8 mouse cellular contexts compared by ENCODE assay signal in the genomic region with DNA sequence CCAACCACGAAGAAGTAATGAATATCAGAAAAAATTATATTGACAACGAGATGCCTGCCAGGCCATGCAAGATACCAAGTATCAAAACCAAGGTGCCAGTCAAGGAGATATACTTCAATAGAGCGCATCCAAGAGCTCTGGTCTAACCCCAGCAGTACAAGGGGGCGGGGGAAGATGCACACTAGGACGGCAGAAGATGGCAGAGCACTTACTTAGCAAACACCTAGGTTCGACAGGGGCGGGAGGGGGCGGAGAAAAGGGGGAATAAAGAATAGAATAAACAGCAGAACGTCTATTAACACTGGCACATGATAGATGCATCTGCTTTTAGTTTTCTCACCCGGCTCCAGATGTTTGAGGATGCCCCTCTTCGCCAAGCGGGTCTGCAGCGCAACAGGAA. TPM values are rescaled to one million over a fixed set of nuclear protein-coding genes. Genes with fewer than 3 reads are reported as not detected.
DNase-seq lines count a peak whose midpoint lies in the region; ATAC-seq and TF ChIP-seq lines count a peak whose summit lies in the region.

No protein-coding gene starts in this region.

- H3K36me3 ChIP-seq in lung, embryonic 14.5 days (ENCODE audit: insufficient read depth), result peaks cover 16% of the 10 kb centered on the region
- H3K36me3 ChIP-seq in embryonic facial prominence, embryonic 10.5 days (replicated peaks), result peaks cover 32% of the 10 kb centered on the region
- H3K36me3 ChIP-seq in intestine, postnatal 0 days (ENCODE audit: control insufficient read depth, insufficient read depth), result peaks cover 8% of the 10 kb centered on the region

- 23% methylated on average over 13 of the region's 13 CpGs for WGBS in lung, embryonic 14.5 days
- 36% methylated on average over 13 of the region's 13 CpGs for WGBS in embryonic facial prominence, embryonic 10.5 days
- 24% methylated on average over 13 of the region's 13 CpGs for WGBS in intestine, postnatal 0 days
- WGBS in olfactory bulb, adult 2 months, result 26% methylated on average over 13 of the region's 13 CpGs

- no peaks in the 10 kb centered on the region for H3K4me1 ChIP-seq in lung, embryonic 14.5 days (ENCODE audit: insufficient read depth)
- H3K4me1 ChIP-seq in embryonic facial prominence, embryonic 10.5 days, result 0 out of 2 replicates have a peak, but pooled peaks cover 6% of the 10 kb centered on the region
- H3K4me1 ChIP-seq in intestine, postnatal 0 days (replicated peaks; ENCODE audit: control insufficient read depth, insufficient read depth, low read length), result no peaks in the 10 kb centered on the region
- H3K4me1 ChIP-seq in olfactory bulb, adult 2 months (ENCODE audit: control insufficient read depth, insufficient read depth, low read length), result no peaks in the 10 kb centered on the region; the same call in 1 of the 2 replicates

- H3K27me3 ChIP-seq in lung, embryonic 14.5 days (ENCODE audit: insufficient read depth, low read length), result no peaks in the 10 kb centered on the region
- H3K27me3 ChIP-seq in embryonic facial prominence, embryonic 10.5 days (replicated peaks; ENCODE audit: low read depth, poor library complexity, severe bottlenecking), result no peaks in the 10 kb centered on the region
- no peaks in the 10 kb centered on the region for H3K27me3 ChIP-seq in intestine, postnatal 0 days (replicated peaks; ENCODE audit: control insufficient read depth, insufficient read depth, low read length)

- TF ChIP-seq CTCF in lung, embryonic 14.5 days (IDR thresholded peaks at IDR 0.05; ENCODE audit: low read depth), result no peak
- no peak for TF ChIP-seq CTCF in intestine, postnatal 0 days (IDR thresholded peaks at IDR 0.05; ENCODE audit: low read depth)
- TF ChIP-seq CTCF in olfactory bulb, adult 2 months (IDR thresholded peaks at IDR 0.05; ENCODE audit: insufficient read depth, low read depth, low read length), result no peak

- H3K27ac ChIP-seq in lung, embryonic 14.5 days (ENCODE audit: low read depth), result no peak overlapping the region
- peak overlapping the region; percentile 86 for H3K27ac ChIP-seq in embryonic facial prominence, embryonic 10.5 days (replicated peaks)
- H3K27ac ChIP-seq in intestine, postnatal 0 days (ENCODE audit: low read depth, low read length), result 0 out of 2 replicates have a peak overlapping the region, but pooled peaks have one; percentile 21
- H3K27ac ChIP-seq in olfactory bulb, adult 2 months (ENCODE audit: insufficient read depth, low read depth, low read length), result peak overlapping the region; percentile 98

- peak overlapping the region; percentile 54 for H3K4me3 ChIP-seq in lung, embryonic 14.5 days (ENCODE audit: low read depth, low read length)
- H3K4me3 ChIP-seq in embryonic facial prominence, embryonic 10.5 days, result peak overlapping the region; percentile 68
- peak overlapping the region; percentile 56 for H3K4me3 ChIP-seq in intestine, postnatal 0 days (ENCODE audit: low read depth, low read length)
- H3K4me3 ChIP-seq in olfactory bulb, adult 2 months (ENCODE audit: insufficient read depth, low read depth, low read length), result peak overlapping the region; percentile 65

- peak overlapping the region; percentile 61 for H3K4me2 ChIP-seq in lung, embryonic 14.5 days
- peak overlapping the region; percentile 62 for H3K4me2 ChIP-seq in intestine, postnatal 0 days (replicated peaks; ENCODE audit: low read depth)

- intact Hi-C loops in left cerebral cortex, postnatal 14 days (cut with DNase I), result loop anchor here (2.0 kb wide), 1 partner anchor 19 kb away; a partner anchor contains a TSS

- ATAC-seq in lung, embryonic 14.5 days (ENCODE audit: insufficient read depth), result no peak
- no peak for ATAC-seq in intestine, postnatal 0 days

- no peaks in the 10 kb centered on the region for H3K9me3 ChIP-seq in lung, embryonic 14.5 days (ENCODE audit: low read depth, low read length)
- H3K9me3 ChIP-seq in embryonic facial prominence, embryonic 10.5 days, result no peaks in the 10 kb centered on the region
- no peaks in the 10 kb centered on the region for H3K9me3 ChIP-seq in intestine, postnatal 0 days (ENCODE audit: control insufficient read depth)

- peak overlapping the region; percentile 49 for H3K9ac ChIP-seq in lung, embryonic 14.5 days
- H3K9ac ChIP-seq in intestine, postnatal 0 days (ENCODE audit: low read depth, low read length), result peak overlapping the region; percentile 26; the same call in 1 of the 2 replicates

- no peak for TF ChIP-seq POLR2A in olfactory bulb, adult 2 months (IDR thresholded peaks at IDR 0.05; ENCODE audit: insufficient read depth, low read depth, low read length)

- no peak for DNase-seq in lung, embryonic 14.5 days
- DNase-seq in lung, postnatal 36 days, result no peak
- no peak for DNase-seq in embryonic facial prominence, embryonic 10.5 days (ENCODE audit: low spot score)
- no peak for DNase-seq in Muller cell, postnatal 12 days (ENCODE audit: inconsistent ontology term)
- DNase-seq in left cerebral cortex, adult 8-10 months (ENCODE audit: low spot score in 2 of 2), result no peak
- no peak for DNase-seq in left cerebral cortex, postnatal 14 days (ENCODE audit: low spot score in 2 of 2)

RNA-seq across cellular contexts. Expression of a gene that starts 0.9 kb away (rescaled TPM):
- 96.0 and 101 TPM in 2 replicates for polyA plus RNA-seq in lung, embryonic 14.5 days (2014; fragmentation: Nextera tagmentation; extraction: Ambion mirVana)
- polyA plus RNA-seq in embryonic facial prominence, embryonic 10.5 days (2016; fragmentation: Nextera tagmentation; extraction: Ambion mirVana), result 122 and 132 TPM in 2 replicates
- 63.1 and 64.3 TPM in 2 replicates for polyA plus RNA-seq in intestine, postnatal 0 days (2015; fragmentation: Nextera tagmentation; extraction: Ambion mirVana)
- polyA plus RNA-seq in olfactory bulb, adult 2 months (2012; ENCODE audit: insufficient read depth, insufficient read length, low replicate concordance, missing spikeins), result not detected in 2 replicates
- total RNA-seq in left cerebral cortex, adult 8-10 months (2022), result 10 to 100 TPM; 79.2 to 89.9 (median 84.2) TPM
- total RNA-seq in left cerebral cortex, postnatal 14 days (2021), result 10 to 100 TPM; 79.9 to 80.4 TPM

RNA-seq across cellular contexts. Expression of a gene that starts 0.9 kb away (rescaled TPM):
- polyA plus RNA-seq in lung, embryonic 14.5 days (2014; fragmentation: Nextera tagmentation; extraction: Ambion mirVana), result 160 and 174 TPM in 2 replicates
- 174 and 178 TPM in 2 replicates for polyA plus RNA-seq in embryonic facial prominence, embryonic 10.5 days (2016; fragmentation: Nextera tagmentation; extraction: Ambion mirVana)
- 106 and 109 TPM in 2 replicates for polyA plus RNA-seq in intestine, postnatal 0 days (2015; fragmentation: Nextera tagmentation; extraction: Ambion mirVana)
- not detected in 2 replicates for polyA plus RNA-seq in olfactory bulb, adult 2 months (2012; ENCODE audit: insufficient read depth, insufficient read length, low replicate concordance, missing spikeins)
- total RNA-seq in left cerebral cortex, adult 8-10 months (2022), result 10 to 100 TPM; 22.9 to 33.3 (median 29.3) TPM
- 10 to 100 TPM; 25.8 to 28.6 TPM for total RNA-seq in left cerebral cortex, postnatal 14 days (2021)

RNA-seq across cellular contexts. Expression of a gene that starts 9.4 kb away (rescaled TPM):
- not detected in 2 replicates for polyA plus RNA-seq in lung, embryonic 14.5 days (2014; fragmentation: Nextera tagmentation; extraction: Ambion mirVana)
- polyA plus RNA-seq in embryonic facial prominence, embryonic 10.5 days (2016; fragmentation: Nextera tagmentation; extraction: Ambion mirVana), result not detected in 2 replicates
- polyA plus RNA-seq in intestine, postnatal 0 days (2015; fragmentation: Nextera tagmentation; extraction: Ambion mirVana), result not detected in 2 replicates
- not detected in 2 replicates for polyA plus RNA-seq in olfactory bulb, adult 2 months (2012; ENCODE audit: insufficient read depth, insufficient read length, low replicate concordance, missing spikeins)
- not detected for total RNA-seq in left cerebral cortex, adult 8-10 months (2022)
- not detected for total RNA-seq in left cerebral cortex, postnatal 14 days (2021)

RNA-seq across cellular contexts. Expression of a gene that starts 11.1 kb away (rescaled TPM):
- polyA plus RNA-seq in lung, embryonic 14.5 days (2014; fragmentation: Nextera tagmentation; extraction: Ambion mirVana), result not detected in 2 replicates
- polyA plus RNA-seq in embryonic facial prominence, embryonic 10.5 days (2016; fragmentation: Nextera tagmentation; extraction: Ambion mirVana), result 0.51 TPM in 1 of 2 replicates, not detected in the other
- not detected in 2 replicates for polyA plus RNA-seq in intestine, postnatal 0 days (2015; fragmentation: Nextera tagmentation; extraction: Ambion mirVana)
- not detected in 2 replicates for polyA plus RNA-seq in olfactory bulb, adult 2 months (2012; ENCODE audit: insufficient read depth, insufficient read length, low replicate concordance, missing spikeins)
- total RNA-seq in left cerebral cortex, adult 8-10 months (2022), result 1 to 10 TPM in 1 of 4 experiments, not detected in 3; 1.4 TPM
- total RNA-seq in left cerebral cortex, postnatal 14 days (2021), result not detected

RNA-seq across cellular contexts. Expression of a gene that starts 14.4 kb away (rescaled TPM):
- polyA plus RNA-seq in lung, embryonic 14.5 days (2014; fragmentation: Nextera tagmentation; extraction: Ambion mirVana), result 13.7 and 15.3 TPM in 2 replicates
- 23.4 and 25.7 TPM in 2 replicates for polyA plus RNA-seq in embryonic facial prominence, embryonic 10.5 days (2016; fragmentation: Nextera tagmentation; extraction: Ambion mirVana)
- polyA plus RNA-seq in intestine, postnatal 0 days (2015; fragmentation: Nextera tagmentation; extraction: Ambion mirVana), result 24.3 and 27.0 TPM in 2 replicates
- not detected in 2 replicates for polyA plus RNA-seq in olfactory bulb, adult 2 months (2012; ENCODE audit: insufficient read depth, insufficient read length, low replicate concordance, missing spikeins)
- 10 to 100 TPM; 28.2 to 47.5 (median 42.3) TPM for total RNA-seq in left cerebral cortex, adult 8-10 months (2022)
- 10 to 100 TPM; 46.3 to 56.3 TPM for total RNA-seq in left cerebral cortex, postnatal 14 days (2021)

Comparison
In these comparisons a context has a peak if more than half of its experiments do, and no peak if none do; other contexts are left out.
1. RNA of a gene that starts 0.9 kb away (polyA plus RNA-seq): 174 to 178 TPM in embryonic facial prominence, embryonic 10.5 days, 160 to 174 TPM in lung, embryonic 14.5 days and 106 to 109 TPM in intestine, postnatal 0 days; not detected in olfactory bulb, adult 2 months; every median in the first group is over 100 times any median in the second.
2. Peak in every context shown above with its lines, with median percentiles within 50 percentile points of each other: H3K4me3 ChIP-seq.